Mouse (Mus musculus): ENCODE results near the gene Sv2a.
"Not testable (repeated sequence)": the region's sequence is repeated elsewhere in the genome, so short reads cannot be mapped to it uniquely, and the experiment has no call there.

The Sv2a gene

GRCm38 (mm10) chr3:96220131-96220764, 39.3 kb downstream of the Sv2a start:
- DNase-seq (ENCODE audit: low read depth, low spot score), result not testable (repeated sequence)

DNA sequence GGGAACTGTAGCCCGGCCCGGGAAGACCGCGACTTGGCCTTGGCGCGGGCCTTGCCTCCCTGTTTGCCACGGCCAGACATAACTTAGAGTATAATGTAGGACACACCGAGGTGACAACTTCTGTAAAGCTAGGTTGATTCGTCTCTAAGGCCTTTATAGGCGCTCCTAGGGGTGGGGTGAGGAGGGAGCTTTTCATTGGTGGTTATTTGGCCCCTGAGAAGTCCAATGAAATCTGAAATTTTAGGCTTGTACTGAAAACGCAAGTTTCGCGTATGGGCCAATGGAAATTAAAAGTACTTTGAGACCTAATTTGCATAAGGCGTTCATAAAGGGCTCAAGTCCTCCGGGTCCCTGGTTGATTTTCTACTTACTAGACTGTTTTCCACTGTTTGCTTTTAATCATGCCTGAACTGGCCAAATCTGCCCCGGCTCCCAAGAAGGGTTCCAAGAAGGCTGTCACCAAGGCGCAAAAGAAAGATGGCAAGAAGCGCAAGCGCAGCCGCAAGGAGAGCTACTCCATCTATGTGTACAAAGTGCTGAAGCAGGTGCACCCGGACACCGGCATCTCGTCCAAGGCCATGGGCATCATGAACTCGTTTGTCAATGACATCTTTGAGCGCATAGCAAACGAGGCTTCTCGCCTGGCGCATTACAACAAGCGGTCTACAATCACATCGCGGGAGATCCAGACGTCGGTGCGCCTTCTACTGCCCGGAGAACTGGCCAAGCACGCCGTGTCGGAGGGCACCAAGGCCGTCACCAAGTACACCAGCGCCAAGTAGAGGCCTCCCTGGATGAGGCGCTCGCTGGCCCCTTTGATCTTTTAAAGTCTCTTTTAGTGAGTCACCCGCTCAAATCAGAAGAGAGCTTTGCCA, 40.1 kb downstream of the Sv2a start, which contains the start of the genes Hist2h2ac and Hist2h2be:
Gene Hist2h2ac (minus strand): TSS at position 116 of the 875 bp plus-strand sequence.
Gene Hist2h2be (plus strand): TSS at position 355 of the 875 bp plus-strand sequence.
- peak; percentile 97 for DNase-seq (ENCODE audit: low read depth, low spot score)

GRCm38 (mm10) chr3:96221640-96222038, 40.7 kb downstream of the Sv2a start:
- DNase-seq (ENCODE audit: low read depth, low spot score), result no peak

DNA sequence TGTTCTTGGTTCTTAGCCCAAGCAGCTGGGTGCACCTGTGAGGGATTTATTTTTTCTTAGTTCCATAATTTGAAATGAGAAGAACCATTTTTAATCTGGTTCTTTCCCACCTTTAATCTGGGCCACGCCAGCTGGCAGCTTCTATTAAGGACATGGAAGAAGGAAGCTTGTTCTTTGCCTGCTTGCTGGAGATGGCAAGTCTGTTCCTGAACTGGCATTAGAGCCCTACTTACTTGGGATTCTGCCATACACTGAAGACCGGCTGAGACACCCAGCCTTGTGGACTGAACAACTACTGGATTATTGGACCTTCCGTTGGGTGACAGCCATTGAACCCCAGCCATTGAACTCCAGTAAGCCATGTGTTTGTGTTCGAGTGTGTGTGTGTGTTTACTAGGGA, 41.8 kb downstream of the Sv2a start:
- no peak for DNase-seq (ENCODE audit: low read depth, low spot score)

DNA sequence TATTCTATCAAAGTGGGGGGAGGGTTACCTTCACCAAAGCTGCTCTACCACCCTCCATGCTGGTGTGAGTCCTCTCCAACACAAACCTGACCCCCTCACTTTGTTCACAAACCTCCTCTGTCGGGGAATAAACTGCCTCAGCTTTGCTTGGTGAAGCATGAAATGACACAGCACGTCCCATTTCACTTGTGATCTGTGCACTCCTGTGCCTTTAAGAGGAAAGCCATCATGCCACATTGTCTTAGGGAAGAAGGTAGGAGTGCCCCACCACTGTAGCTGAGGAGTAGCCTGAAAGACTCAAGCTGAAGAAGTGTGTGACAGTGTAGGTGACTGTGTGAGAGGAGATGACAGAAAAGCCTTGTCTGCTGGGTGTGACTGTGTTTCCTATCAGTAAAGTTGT, 44.5 kb downstream of the Sv2a start:
- DNase-seq (ENCODE audit: low read depth, low spot score), result no peak

GRCm38 (mm10) chr3:96226695-96227648, 46.0 kb downstream of the Sv2a start:
- DNase-seq (ENCODE audit: low read depth, low spot score), result no peak

- no peak for DNase-seq (ENCODE audit: low read depth, low spot score)
Measured at GRCm38 (mm10) chr3:96228828-96229227, 47.9 kb downstream of the Sv2a start.

GRCm38 (mm10) chr3:96230404-96230803, 49.5 kb downstream of the Sv2a start:
- DNase-seq (ENCODE audit: low read depth, low spot score), result no peak

GRCm38 (mm10) chr3:96230910-96231757, 50.2 kb downstream of the Sv2a start:
- DNase-seq (ENCODE audit: low read depth, low spot score), result no peak

- DNase-seq (ENCODE audit: low read depth, low spot score), result no peak
Measured at GRCm38 (mm10) chr3:96231758-96232120, 50.8 kb downstream of the Sv2a start.

- no peak for DNase-seq (ENCODE audit: low read depth, low spot score)
Measured at GRCm38 (mm10) chr3:96234914-96235313, 54.0 kb downstream of the Sv2a start.

DNA sequence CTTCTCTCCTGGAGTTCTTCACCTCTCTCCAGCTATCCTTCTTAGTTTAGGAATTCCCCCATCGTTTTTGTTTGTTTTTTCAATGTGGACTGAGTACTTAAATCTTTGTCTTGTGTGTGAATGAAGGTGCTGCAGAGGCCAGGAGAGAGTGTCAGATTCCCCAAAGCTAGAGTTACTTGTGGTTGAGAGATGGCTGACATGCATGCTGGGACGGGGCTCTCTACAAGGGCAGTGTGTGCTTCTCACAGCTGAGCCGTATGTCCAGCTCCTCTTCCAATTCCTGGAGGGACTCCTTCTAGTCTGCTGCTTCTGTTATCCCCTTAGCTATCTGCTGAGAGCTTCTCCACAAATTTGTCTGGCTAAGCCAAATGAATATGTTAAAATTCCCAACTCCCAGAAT, 54.9 kb downstream of the Sv2a start:
- no peak for DNase-seq (ENCODE audit: low read depth, low spot score)

GRCm38 (mm10) chr3:96236834-96237334, 55.9 kb downstream of the Sv2a start:
- no peak for DNase-seq (ENCODE audit: low read depth, low spot score)

GRCm38 (mm10) chr3:96237335-96237903, 56.5 kb downstream of the Sv2a start:
- no peak for DNase-seq (ENCODE audit: low read depth, low spot score)

- DNase-seq (ENCODE audit: low read depth, low spot score), result no peak
Measured at GRCm38 (mm10) chr3:96237904-96238511, 57.1 kb downstream of the Sv2a start.

- not testable (repeated sequence) for DNase-seq (ENCODE audit: low read depth, low spot score)
Measured at GRCm38 (mm10) chr3:96238954-96239793, 58.2 kb downstream of the Sv2a start, which contains the start of gene Hist2h3c2. TSS of gene Hist2h3c2 (minus strand) at chr3:96239127.

GRCm38 (mm10) chr3:96239949-96240798, 59.2 kb downstream of the Sv2a start, which contains the start of gene Hist2h2aa2:
TSS of gene Hist2h2aa2 (minus strand) at chr3:96240276.
- peak; percentile 48 for DNase-seq (ENCODE audit: low read depth, low spot score)

- no peak for DNase-seq (ENCODE audit: low read depth, low spot score)
Measured at GRCm38 (mm10) chr3:96240799-96241197, 59.8 kb downstream of the Sv2a start.

Measured in telencephalon, adult 2 months (tissue).